Mouse (Mus musculus) olfactory bulb, adult 2 months (tissue): ENCODE measurements at regions not wholly inside any gene's neighbourhood (a gene's known extent, or its start where the extent isn't known, plus 50 kb on each side); places are given as distances from the start of the nearest gene placed in this dataset.

Experiments
- CTCF ChIP-seq: fragments of 200-500 bp; IDR thresholded peaks from 2 replicates; pipeline ENCODE4 v1.5.1; 2012; ENCODE audit warnings: low read depth, mild to moderate bottlenecking, low read length, moderate library complexity; ENCODE audit not compliant: insufficient read depth
- POLR2A ChIP-seq: fragments of 200-500 bp; IDR thresholded peaks from 2 replicates; pipeline ENCODE4 v1.6.1; 2012; ENCODE audit warnings: mild to moderate bottlenecking, low read depth, low read length, moderate library complexity; ENCODE audit not compliant: insufficient read depth

- TF ChIP-seq CTCF (no peak), POLR2A (no peak)
Observed at GRCm38 (mm10) chr3:149355362-149355761, 365.0 kb upstream of the Adgrl2 start.
